Mouse (Mus musculus): ENCODE data around the gene Ginm1. TPM values are rescaled to one million over a fixed set of nuclear protein-coding genes. Genes with fewer than 3 reads are reported as not detected.

Ginm1 gene
- total RNA-seq, 2 experiments from 2014 or later: 22.7 to 25.1 TPM

DNA sequence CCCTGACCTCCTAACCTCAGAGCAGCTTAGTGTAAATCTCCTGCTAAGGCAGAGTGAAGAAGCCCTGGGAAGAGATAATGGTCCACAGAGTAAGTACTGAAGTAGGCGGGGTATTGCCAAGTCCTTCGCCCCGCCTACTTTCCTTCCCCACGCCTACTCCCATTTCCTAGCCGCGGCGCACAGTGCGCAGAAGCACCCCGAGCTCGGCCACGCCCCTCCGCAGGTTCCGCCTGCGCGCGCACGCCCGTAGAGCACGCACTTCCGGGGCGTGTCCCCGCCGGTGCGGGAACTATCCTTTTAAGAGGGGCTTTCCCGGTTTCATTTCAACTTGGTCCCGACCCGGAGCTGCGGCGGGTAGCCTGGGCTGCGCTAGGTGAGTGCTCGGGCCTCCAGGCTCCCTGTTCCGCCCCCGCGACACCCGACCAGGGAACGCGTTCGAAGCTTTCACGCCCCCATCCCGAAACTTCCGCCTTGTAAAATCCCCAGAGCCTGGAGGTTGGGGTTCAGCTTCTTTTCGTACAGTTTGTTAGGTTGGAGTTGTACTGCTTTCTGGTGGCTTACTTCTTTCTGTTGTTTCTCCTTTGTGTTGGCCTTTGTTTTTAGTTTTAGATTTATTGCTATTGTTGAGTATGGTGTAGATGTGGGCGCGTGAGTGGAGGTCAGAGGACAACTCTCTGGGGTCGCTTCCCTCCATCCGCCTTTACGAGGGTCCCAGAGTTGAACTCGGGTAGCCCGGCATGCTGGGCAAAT is 66.7 kb downstream of the Ginm1 start, which contains the start of gene Katna1:
TSS of gene Katna1 (plus strand) at position 250 of the 750 bp plus-strand sequence.
- DNase-seq: peak; percentile 93
- intact Hi-C loops (cut with DNase I): no loop called here

Small RNA genes lying within 50 kb of the gene (microRNA-seq; reads per million reads assigned to microRNA genes)
- gene Mir5104: 2.1 reads per million

Other genes with a start within 250 kb of the Ginm1 start
- gene Lrp11, start 203.0 kb downstream of the Ginm1 start, total RNA-seq (2021): 10 to 100 TPM; 74.0 to 83.9 TPM
- gene Nup43, start 125.3 kb downstream of the Ginm1 start, total RNA-seq (2021): 10 to 100 TPM; 12.6 to 14.7 TPM
- 10 to 100 TPM; 92.1 to 99.3 TPM for gene Pcmt1, start 111.7 kb downstream of the Ginm1 start, total RNA-seq (2021)
- 10 to 100 TPM; 66.7 to 67.4 TPM for gene Lats1, start 111.6 kb downstream of the Ginm1 start, total RNA-seq (2021)
- gene Katna1, start 66.8 kb downstream of the Ginm1 start, total RNA-seq (2021): 10 to 100 TPM; 19.2 to 20.9 TPM
- 10 to 100 TPM; 39.3 to 45.6 TPM for gene Ppil4, start 67 bp upstream of the Ginm1 start, total RNA-seq (2021)
- under 1 TPM; 0.18 to 0.22 TPM for gene Zc3h12d, start 39.6 kb upstream of the Ginm1 start, total RNA-seq (2021)
- 10 to 100 TPM; 69.7 to 71.4 TPM for gene Tab2, start 163.4 kb upstream of the Ginm1 start, total RNA-seq (2021)